Mouse (Mus musculus): ENCODE results near the gene Spata48. TPM values are rescaled to one million over a fixed set of nuclear protein-coding genes. Genes with fewer than 3 reads are reported as not detected.

Gene Spata48
- total RNA-seq (2021): under 1 TPM in 1 of 2 experiments, not detected in 1; 0.51 TPM
- long read RNA-seq, experiment 1, partial matches to known transcripts: 0 of 2 reads
- long read RNA-seq, experiment 1, other reads (novel, unspliced or antisense): 2 of 2 reads
- long read RNA-seq, experiment 2, partial matches to known transcripts: 0 of 1 reads
- long read RNA-seq, experiment 2, other reads (novel, unspliced or antisense): 1 of 1 reads

DNA sequence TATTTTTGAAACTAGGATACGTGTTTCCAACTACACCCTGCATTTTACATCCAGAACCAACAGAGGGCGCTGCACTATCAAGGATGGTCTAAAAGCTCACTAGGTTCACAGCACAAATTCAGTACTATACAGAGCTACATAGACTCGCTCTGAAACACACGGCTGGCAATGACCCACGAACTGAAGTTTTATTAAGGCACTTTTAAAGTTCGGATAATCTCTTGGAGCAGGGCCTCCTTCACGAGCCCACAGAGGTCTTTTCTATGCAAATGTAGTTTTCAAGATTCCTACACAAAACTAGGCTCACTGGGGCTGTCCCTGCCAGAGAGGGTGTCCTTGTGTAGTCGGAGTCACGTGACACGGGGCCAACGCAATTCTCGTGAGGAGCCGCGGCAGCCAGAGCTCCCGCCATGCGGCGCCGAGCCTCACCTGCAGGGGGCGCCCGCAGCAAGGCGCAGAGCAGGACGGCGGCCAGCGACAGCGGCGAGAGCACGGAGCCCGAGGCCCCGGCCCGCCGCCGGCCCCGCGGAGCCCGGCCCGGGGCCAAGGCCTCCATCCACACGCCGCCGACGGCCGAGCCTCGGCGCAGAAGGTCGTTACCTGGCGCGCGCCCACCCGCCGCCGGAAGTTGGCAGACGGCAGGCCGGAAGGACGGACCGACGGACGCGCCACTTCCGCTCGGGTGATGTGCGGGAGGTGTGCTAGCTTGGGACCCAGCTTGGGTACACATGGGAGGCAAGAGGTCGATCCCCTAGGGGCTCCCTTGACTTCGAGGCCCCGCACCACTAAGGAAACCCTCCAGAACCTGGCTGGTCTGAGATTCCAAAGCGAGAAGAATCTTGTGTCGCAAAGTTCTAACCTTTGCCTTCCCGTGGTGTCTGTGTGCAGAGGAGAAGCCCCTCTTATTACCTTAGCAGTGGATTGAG, at the start of gene Spata48, which contains the start of gene Zpbp:
Gene Spata48, plus strand, starts transcription at position 460 of the 926 bp plus-strand sequence.
Gene Zpbp, minus strand, starts transcription at position 774 of the 926 bp plus-strand sequence.
- intact Hi-C loops (cut with DNase I): no loop called here
- peak; percentile 65 to 74 for DNase-seq

DNA sequence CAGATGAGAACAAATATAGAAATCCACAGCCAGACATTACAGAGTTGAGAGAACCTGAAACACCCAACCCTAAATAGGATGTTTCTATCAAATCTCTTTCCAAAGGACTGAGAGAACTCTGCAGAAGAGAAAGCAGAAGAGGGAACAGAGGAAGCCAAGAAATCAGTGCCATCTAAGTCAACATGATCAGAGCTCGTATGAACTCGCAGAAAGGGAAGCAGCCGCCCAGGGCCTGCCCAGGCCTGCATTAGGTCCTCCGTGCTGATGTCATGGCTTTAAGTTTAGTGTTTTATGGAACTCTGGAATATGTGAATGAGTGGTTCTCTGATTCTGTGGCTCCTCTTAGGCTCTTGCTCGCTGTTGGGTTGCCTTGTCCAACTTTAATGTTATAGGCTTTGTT, 47.7 kb upstream of the Spata48 start:
- DNase-seq: no peak
- intact Hi-C loops (cut with DNase I): no loop called here

DNA sequence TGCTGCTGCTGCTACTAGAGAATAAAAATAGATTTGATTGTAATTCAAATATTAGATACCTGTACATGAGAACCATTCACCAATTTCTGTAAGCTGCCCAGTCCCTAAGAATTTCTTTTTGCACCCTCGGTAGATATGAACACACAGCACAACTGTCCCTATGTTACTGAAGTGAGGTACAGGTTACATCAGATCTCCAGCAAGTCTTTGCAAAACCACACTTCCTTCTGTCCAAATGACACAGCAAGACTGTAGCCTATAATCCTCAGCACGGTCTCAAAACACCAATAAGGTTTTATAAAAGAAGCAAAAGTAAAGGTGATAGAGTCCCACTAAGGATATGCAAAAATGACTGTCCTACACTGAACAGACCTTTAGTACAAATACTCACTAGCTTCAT, 44.5 kb upstream of the Spata48 start:
- no peak for DNase-seq
- intact Hi-C loops (cut with DNase I): no loop called here

DNA sequence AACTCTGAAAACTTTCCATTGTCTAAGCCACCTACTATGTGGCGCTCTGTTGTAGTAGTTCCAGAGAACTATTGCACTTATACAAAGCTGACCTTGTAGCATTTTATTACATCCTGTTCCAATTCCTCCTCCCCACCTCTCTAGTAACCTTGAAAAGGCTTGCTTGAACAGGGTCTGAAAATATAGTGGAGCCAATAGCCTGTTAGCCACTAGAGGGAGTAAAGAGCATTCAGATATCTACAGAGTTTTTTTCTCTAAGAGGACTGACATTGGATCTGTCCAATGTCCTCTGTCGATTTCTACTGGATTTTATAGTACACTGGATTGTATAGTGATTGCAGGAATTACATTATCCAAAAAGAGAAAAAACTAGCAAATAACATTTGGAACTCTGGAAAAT, 6.9 kb upstream of the Spata48 start:
- intact Hi-C loops (cut with DNase I): no loop called here

DNA sequence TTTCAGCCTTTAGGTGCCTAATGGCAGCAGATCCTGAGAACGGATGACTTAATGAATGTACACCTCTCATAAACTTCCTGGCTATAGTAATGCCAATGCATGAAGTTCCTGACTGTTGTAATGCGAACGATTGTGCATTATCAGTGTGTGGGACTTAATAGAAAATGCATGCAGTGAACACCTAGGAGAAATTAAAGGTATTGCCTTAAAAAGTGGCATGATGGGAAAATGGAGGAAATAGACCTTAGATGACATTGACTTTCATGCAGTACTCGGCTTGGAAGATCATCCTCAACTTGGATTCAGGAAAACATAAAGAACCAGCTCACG, 632 bp downstream of the Spata48 start:
- no peak for DNase-seq
- intact Hi-C loops (cut with DNase I): no loop called here

More for the DNA sequence above, 6.9 kb upstream of the Spata48 start:
- no peak for DNase-seq

DNA sequence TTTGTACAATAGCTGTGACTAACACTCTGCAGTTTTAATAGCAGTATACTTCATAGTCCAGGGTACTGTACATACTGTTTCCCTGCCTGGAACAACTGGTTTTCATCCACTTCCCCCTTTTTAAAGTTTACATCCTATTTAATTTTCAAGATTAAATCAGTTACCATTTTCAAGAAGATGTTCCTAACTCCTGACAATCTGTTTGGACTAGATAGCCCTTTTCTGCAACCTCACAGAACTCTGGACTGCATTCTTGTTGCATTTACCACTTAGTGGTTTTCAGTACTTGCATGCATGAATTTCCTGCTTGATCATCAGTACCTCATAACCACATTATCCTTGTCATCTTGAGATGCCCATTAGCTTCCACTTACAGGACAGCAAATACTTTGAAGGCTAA, 7.0 kb downstream of the Spata48 start:
- intact Hi-C loops (cut with DNase I): no loop called here
- DNase-seq: no peak

DNA sequence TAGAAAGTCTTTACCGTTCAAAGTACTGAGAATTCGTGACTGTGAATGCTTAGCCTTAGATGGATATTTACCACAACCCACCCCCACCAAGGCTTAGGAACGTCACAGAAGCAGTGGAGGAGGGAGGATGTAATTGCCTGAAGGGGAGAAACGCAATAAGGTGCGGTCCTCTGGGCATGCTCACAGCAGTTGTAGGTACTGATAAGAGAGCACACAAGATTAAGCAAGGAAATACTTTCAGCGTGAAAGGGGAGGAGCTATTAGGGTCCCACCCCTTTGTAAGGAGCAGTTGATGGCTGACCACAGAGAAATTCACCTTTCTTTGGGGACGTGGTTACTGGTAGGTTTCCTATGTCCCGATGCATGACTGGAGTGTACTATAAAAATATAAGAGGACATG, 22.5 kb downstream of the Spata48 start:
- intact Hi-C loops (cut with DNase I): no loop called here
- no peak for DNase-seq

DNA sequence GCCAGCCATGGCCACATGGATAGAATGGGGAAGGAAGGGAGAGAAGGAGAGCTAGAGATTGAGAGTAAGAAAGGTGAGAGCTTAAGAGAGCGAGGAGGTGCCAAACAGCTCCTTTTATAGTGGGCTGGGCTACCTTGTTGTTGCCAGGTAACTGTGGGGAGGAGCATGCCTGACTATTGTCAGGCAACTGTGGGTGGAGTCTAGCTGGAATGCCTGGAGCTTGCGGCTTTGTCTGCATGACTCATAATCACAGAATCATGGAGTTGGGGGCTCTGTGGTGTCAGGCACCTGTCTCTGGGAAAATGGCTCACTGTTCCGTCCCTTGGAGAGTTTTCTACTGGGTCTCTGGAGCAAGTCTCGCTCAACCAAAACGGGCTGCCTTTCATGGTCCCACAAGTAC, 30.1 kb downstream of the Spata48 start:
- no peak for DNase-seq
- intact Hi-C loops (cut with DNase I): no loop called here

DNA sequence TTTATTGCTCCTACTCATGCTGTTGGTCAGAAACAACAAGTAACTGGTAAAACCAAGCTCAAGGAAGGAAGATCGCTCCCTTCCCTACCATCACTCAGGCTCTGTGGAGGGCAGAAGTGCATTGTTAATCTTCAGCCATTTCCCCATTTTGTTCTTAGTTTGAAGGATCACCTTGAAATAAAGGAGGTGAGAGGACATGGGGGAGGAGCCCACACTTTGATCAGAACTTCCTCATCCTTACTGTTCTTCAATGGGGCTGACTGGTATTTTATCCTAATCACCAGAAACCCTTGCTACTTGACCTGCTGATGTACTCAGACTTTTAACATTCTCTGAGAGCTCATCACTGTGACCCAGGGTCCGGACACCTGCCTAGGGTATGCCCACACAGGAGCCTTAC, 33.8 kb downstream of the Spata48 start:
- DNase-seq: no peak
- intact Hi-C loops (cut with DNase I): no loop called here

DNA sequence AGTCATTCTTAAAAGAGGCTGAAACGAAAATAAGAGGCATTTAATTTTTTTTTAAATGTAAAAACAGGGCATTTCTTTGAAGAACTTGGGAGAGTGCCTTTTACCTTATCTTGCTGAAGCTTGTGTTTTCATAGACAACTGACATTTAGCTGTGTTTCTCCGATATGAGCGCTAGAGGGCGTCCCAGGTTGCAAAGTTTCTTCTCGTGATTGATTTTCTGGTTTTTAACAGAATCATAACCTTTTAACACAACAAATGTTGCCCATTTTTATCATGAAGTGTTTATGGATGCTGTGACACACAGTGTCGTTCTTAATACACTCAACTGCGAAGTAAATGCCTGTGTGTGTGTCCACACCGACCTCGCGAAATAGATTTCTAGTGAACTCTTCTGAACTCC, 38.0 kb downstream of the Spata48 start:
- intact Hi-C loops (cut with DNase I): no loop called here

DNA sequence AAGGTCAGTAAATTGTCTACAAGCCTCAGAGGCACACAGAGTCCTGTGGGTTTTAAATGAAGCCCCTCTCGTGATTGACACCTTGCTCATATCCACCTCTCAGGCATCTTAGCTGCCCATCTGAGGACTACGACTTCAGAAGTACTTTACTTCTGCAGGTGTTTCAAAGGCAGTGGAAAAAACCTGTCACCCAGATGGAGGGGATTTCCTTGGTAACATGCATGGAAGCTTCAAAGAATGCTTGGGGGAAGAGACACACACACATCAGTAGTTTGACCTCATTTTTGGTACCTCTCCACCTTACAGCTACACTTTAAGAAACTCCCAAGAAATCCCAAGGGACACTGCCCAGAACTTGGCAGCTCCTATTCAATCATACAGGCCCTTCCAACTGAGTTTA, 44.3 kb downstream of the Spata48 start:
- intact Hi-C loops (cut with DNase I): no loop called here
- DNase-seq: no peak

More for the DNA sequence above, 38.0 kb downstream of the Spata48 start:
- DNase-seq: no peak

DNA sequence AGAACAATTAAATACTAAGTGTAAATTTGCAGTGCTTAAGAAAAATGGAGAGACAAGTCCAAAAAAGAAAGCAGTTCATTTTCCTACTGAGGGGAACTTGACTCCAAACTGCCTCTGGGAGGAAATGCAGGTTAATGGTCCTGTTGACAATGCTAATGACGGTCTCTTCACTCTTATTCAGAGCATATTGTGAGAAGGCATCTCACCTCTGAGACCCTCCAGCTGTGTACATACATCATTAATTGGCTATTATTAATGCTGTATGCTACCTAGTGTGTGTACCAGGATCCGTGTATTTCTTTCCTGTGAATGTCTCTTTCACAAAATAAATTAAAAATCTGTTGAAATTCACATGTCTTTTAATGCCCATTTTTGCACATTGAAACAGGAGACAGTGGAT, 47.5 kb downstream of the Spata48 start:
- intact Hi-C loops (cut with DNase I): no loop called here
- DNase-seq: no peak

DNA sequence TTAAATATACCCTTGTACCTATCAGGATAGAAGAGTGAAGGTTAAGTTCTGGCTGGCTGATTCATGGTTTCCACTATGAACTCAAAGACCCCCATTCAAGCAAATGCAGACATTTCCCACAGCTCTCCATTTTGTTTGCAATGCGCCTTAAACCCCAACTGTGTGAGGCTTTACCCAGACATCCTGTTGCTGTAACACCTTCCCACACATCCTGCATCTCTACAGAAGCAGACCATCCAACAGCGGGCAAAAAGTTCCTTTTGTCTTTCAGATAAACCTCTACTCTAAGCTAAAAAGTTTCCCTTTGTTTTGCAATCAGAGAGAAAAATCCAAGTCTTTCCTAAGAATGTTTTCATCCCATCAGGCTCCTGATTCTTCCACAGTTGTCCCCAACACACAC, 50.2 kb downstream of the Spata48 start:
- DNase-seq: no peak
- intact Hi-C loops (cut with DNase I): no loop called here

DNA sequence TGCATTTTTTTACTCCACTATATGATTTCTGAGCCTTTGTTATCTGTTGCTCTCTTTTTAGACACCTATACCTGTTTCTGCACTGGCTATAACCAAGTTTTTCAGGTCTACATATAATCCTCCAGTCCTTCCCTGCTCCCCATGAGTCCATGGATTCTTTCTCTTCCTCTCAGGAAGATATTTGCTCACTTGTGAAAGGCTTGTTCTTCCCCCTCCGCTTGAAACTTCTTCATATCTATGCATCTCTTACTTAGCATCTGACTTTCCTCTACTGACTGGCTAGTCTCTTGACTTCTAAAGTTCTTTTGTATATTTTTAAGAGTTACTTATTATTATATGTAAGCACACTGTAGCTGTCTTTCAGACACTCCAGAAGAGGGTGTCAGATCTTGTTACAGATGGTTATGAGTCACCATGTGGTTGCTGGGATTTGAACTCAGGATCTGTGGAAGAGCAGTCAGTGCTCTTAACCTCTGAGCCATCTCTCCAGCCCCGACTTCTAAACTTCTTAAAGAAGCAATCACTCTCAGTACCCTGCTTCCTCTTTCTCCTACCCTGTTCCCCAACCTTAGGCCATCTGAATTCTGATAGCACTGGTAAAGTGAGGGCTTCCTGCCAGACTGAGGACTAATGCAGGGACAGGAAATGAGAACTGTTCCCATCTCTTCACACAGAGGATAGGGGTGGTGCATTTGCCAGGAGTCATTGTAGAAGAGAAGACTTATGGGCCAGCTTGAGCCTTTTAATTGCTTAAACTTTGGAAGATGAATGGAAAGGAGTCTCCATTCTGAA, 51.3 kb downstream of the Spata48 start:
- DNase-seq: no peak
- intact Hi-C loops (cut with DNase I): no loop called here

DNA sequence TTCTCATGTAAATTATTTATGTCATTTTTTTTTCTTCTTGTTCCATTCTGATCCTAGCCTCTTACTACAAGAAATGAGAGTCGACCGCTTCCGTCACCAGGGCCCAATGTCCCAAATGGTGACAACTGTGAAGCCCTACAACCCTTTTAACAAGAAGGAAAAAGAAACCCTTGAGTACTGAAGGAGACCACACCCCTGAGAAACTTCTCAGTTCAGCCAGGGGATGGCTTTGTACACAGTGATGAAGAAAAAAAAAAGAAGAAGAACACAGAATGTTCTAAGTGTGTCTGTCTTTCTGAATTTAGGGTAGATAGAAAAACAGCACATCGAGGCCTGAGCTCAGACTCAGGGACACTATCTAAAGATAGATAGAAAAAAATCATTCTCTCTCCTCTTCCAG, 53.0 kb downstream of the Spata48 start:
- DNase-seq: no peak
- intact Hi-C loops (cut with DNase I): no loop called here

DNA sequence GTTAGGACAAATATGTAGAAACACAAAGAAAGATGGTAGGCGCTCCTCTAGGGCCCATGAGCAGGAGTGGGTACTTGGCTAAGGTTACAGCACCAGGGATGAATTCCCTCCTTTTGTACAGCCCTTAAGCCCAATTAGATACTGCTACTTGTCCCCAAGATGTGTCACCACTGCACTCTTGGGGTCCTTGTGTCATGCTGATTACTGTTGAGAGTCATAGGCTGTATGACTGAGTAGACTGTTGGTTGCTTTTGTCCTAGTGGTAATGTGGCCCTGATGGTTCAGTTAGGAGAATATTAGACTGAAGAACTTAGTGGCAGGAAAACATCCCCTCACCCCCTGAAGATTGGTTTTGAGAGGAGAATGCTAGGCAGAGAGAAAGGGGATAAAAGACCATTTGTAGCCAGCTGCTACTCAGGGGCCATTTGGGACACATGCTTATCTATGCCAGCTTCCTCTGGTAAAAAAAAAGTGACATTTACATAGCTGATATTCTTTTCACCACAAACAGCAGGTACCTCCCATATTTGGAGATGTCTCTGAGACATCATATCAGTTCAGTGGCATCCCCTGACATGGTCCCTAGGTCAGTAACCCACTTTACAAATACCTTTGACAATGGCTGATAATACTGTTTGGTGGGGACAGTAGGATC, 56.0 kb downstream of the Spata48 start:
- intact Hi-C loops (cut with DNase I): no loop called here
- DNase-seq: no peak

DNA sequence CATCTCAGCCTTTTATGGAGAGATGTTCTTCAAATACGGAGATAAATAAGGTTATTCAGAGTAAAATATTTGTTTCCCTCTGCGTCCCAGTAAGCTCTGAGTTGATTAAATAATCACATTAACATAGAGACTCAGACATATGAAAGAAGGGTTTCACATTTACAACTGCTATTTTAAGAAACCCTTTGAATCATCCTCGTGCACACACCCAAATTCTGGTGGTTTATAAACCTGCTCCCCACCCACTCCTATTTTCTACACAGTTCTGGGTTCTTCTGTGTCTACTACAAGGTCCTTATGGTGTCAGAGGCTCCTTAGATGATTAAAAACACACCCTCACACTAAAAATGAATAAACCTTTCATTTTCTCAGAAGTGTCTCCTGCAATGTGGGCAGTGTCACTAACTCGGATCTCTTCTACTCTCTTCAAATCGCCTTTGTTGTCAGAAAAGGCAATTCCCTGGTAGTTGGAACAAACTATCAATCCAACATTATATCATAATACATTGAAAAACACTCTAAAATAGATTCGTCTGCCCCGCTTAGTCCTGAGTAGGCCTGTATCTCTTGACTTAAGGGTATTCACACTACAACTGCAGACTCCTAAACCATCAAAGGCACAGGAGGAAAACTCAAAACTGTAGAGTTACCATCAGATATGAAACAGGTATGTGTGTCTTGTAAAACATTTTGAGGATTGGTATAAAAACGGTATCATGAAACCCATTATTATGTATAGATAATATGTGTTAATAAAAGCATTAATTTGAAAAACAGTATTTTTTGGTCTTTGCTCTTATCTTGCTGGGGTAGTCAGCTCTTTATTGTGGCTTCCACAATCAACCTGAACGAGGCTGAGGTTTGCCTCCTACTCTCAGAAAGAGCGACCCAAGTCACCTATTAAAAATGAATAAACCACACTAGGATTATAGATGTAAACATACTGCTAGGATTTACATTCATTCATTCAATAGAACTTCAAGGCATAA, 57.7 kb downstream of the Spata48 start:
- intact Hi-C loops (cut with DNase I): no loop called here
- DNase-seq: no peak

DNA sequence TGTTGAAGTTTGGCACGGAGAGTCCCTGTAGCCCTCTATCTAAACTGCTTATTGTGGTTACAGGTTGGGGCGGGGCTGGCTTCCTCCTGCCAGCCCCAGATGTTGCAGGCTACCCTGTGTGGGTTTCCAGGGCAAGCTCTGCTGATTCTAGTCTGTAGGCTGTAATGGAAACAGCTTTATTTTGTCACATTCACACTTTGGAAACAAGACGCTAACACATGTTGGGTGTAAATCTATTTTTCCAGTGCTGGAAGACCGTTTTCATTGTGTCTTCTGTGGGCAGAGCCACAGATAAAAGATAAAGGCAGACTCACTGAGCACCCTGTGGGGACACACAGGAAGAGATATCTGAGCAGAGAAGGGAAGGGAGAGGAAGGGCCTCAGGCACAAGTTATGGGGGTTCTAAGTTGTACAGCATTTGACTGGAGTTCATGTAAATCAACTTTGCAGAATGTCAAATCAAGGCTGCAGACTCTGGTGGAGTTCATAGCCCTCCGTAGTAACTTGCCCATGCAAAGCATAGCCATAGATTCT, 60.1 kb downstream of the Spata48 start:
- intact Hi-C loops (cut with DNase I): no loop called here
- no peak for DNase-seq

DNA sequence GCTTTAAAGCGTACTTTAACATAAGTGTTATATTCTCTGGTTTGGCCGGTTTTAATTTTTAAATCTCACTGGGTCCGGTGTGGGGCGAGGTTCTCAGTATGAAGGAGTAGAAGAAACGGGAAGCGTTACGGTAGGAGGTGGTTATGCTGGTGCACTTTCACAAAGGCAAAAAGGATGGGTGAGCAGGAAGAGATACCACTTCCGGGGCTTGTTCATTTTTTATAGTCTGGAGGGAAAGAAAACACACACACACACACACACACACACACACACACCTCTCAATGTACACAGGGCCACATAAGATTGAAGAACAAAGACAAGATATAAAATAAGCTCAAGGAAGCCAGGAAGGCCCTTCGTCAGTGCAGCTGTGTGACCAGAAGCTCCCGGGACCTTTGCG, 66.9 kb downstream of the Spata48 start:
- intact Hi-C loops (cut with DNase I): no loop called here
- DNase-seq: no peak
